Mouse (Mus musculus) CH12.LX (cell line): Measurements from ENCODE around the gene Tjp3. TPM values are rescaled to one million over a fixed set of nuclear protein-coding genes. Genes with fewer than 3 reads are reported as not detected.
A peak's percentile ranks its signal among the peaks of the same experiment; 100 is the strongest.

Source experiments
- DNase-seq: peaks from one replicate; pipeline ENCODE4 v3.0.0-alpha.2; 2013; ENCODE audit errors: extremely low read depth
- H3K27ac ChIP-seq: 2 replicates; pipeline ENCODE4 v1.5.1; 2012; ENCODE audit warnings: low read depth, mild to moderate bottlenecking, control low read depth, moderate library complexity; ENCODE audit not compliant: insufficient read depth
- H3K27me3 ChIP-seq: replicated peaks from 2 replicates; pipeline ENCODE3; 2012; ENCODE audit warnings: inconsistent platforms
- H3K36me3 ChIP-seq, 2 experiments: replicated peaks in 1 of 2; 2 replicates each; pipeline versions ENCODE3 to v1.6.1; 2012; ENCODE audit warnings: inconsistent platforms in 1 of 2, low read length in 1 of 2, mild to moderate bottlenecking in 1 of 2, mixed read lengths in 1 of 2, moderate library complexity in 1 of 2; ENCODE audit not compliant: control insufficient read depth in 1 of 2, insufficient read depth in 1 of 2
- H3K4me1 ChIP-seq, 2 experiments: 2 replicates each; pipeline ENCODE4 v1.6.1; 2012; ENCODE audit warnings: inconsistent platforms in 1 of 2, moderate library complexity in 1 of 2; ENCODE audit not compliant: insufficient read depth in 2 of 2, control insufficient read depth in 1 of 2
- H3K4me2 ChIP-seq: 2 replicates; pipeline ENCODE4 v1.6.1; 2012; ENCODE audit warnings: low read depth, mild to moderate bottlenecking, control low read depth; ENCODE audit not compliant: poor library complexity, insufficient read depth, severe bottlenecking
- H3K4me3 ChIP-seq, 3 experiments: fragments of 150-350 bp in 1 of 3; sonication (generic) in 1 of 3; replicated peaks in 1 of 3; 2 replicates each; pipeline versions ENCODE3 to v1.5.1; 2011 to 2012; ENCODE audit warnings: low read depth in 2 of 3, low read length in 2 of 3, mild to moderate bottlenecking in 2 of 3, moderate library complexity in 2 of 3, control low read depth in 1 of 3, improper control_type of control experiment in 1 of 3, inconsistent platforms in 1 of 3, mixed read lengths in 1 of 3; ENCODE audit not compliant: poor library complexity in 1 of 3
- H3K79me2 ChIP-seq: replicated peaks from 2 replicates; pipeline ENCODE4 v1.6.1; 2012; ENCODE audit warnings: mild to moderate bottlenecking, moderate library complexity; ENCODE audit not compliant: control insufficient read depth, poor library complexity, insufficient read depth, severe bottlenecking; ENCODE audit errors: extremely low read depth
- H3K9ac ChIP-seq: 2 replicates; pipeline ENCODE4 v1.6.1; 2012; ENCODE audit warnings: low read depth, mild to moderate bottlenecking, control low read depth, moderate library complexity; ENCODE audit not compliant: insufficient read depth
- H3K9me3 ChIP-seq: replicated peaks from 2 replicates; pipeline ENCODE3; 2012; ENCODE audit warnings: low read length, inconsistent platforms, mixed read lengths
- BHLHE40 ChIP-seq: IDR thresholded peaks from 2 replicates; pipeline ENCODE4 v1.6.1; 2011; ENCODE audit warnings: mild to moderate bottlenecking, low read depth, low read length, improper control_type of control experiment
- CHD1 ChIP-seq: IDR thresholded peaks from 2 replicates; pipeline ENCODE4 v1.6.1; 2012; ENCODE audit warnings: low read depth, low read length, improper control_type of control experiment, inconsistent platforms
- CHD2 ChIP-seq: IDR thresholded peaks from 2 replicates; pipeline ENCODE4 v1.6.1; 2011; ENCODE audit warnings: low read length, improper control_type of control experiment
- CTCF ChIP-seq, 2 experiments: IDR thresholded peaks in 1 of 2; conservative IDR thresholded peaks in 1 of 2; 2 replicates each; pipeline ENCODE4 v1.5.1; 2011 to 2012; ENCODE audit warnings: low read depth in 2 of 2, low read length in 2 of 2, improper control_type of control experiment in 1 of 2, inconsistent platforms in 1 of 2, mild to moderate bottlenecking in 1 of 2, moderate library complexity in 1 of 2
- E2F4 ChIP-seq: IDR thresholded peaks from 2 replicates; pipeline ENCODE4 v1.6.1; 2011; ENCODE audit warnings: low read depth, low read length, improper control_type of control experiment; ENCODE audit not compliant: insufficient replicate concordance
- ELF1 ChIP-seq: IDR thresholded peaks from 2 replicates; pipeline ENCODE4 v1.6.1; 2014; ENCODE audit warnings: low read depth, mild to moderate bottlenecking, inconsistent platforms, low read length, improper control_type of control experiment
- EP300 ChIP-seq: IDR thresholded peaks from 2 replicates; pipeline ENCODE4 v1.6.1; 2011; ENCODE audit warnings: low read length, improper control_type of control experiment
- ETS1 ChIP-seq: conservative IDR thresholded peaks from 2 replicates; pipeline ENCODE4 v1.6.1; 2012; ENCODE audit warnings: low read depth, mild to moderate bottlenecking, inconsistent platforms, low read length, improper control_type of control experiment, moderate library complexity
- GABPA ChIP-seq: IDR thresholded peaks from 2 replicates; pipeline ENCODE4 v1.6.1; 2012; ENCODE audit warnings: low read depth, low read length, improper control_type of control experiment, inconsistent platforms; ENCODE audit not compliant: insufficient replicate concordance
- HCFC1 ChIP-seq: IDR thresholded peaks from 2 replicates; pipeline ENCODE4 v1.6.1; 2012; ENCODE audit warnings: low read depth, mild to moderate bottlenecking, inconsistent platforms, low read length, improper control_type of control experiment
- IRF4 ChIP-seq: IDR thresholded peaks from 2 replicates; pipeline ENCODE4 v1.6.1; 2014; ENCODE audit warnings: low read depth, mild to moderate bottlenecking, inconsistent platforms, low read length, improper control_type of control experiment
- JUN ChIP-seq: IDR thresholded peaks from 2 replicates; pipeline ENCODE4 v1.6.1; 2011; ENCODE audit warnings: low read depth, mild to moderate bottlenecking, low read length, improper control_type of control experiment, moderate library complexity; ENCODE audit not compliant: insufficient read depth
- JUND ChIP-seq: conservative IDR thresholded peaks from 2 replicates; pipeline ENCODE4 v1.6.1; 2011; ENCODE audit warnings: low read depth, low read length, improper control_type of control experiment
- KAT2A ChIP-seq: IDR thresholded peaks from 2 replicates; pipeline ENCODE4 v1.6.1; 2012; ENCODE audit warnings: low read length, improper control_type of control experiment, inconsistent platforms; ENCODE audit not compliant: insufficient replicate concordance
- MAFK ChIP-seq: IDR thresholded peaks from 2 replicates; pipeline ENCODE4 v1.6.1; 2011; ENCODE audit warnings: low read length, improper control_type of control experiment; ENCODE audit not compliant: insufficient replicate concordance
- MAX ChIP-seq: IDR thresholded peaks from 2 replicates; pipeline ENCODE4 v1.6.1; 2011; ENCODE audit warnings: low read length, improper control_type of control experiment
- MAZ ChIP-seq: IDR thresholded peaks from 2 replicates; pipeline ENCODE4 v1.6.1; 2012; ENCODE audit warnings: low read depth, mild to moderate bottlenecking, inconsistent platforms, low read length, improper control_type of control experiment, moderate library complexity
- MEF2A ChIP-seq: IDR thresholded peaks from 2 replicates; pipeline ENCODE4 v1.6.1; 2014; ENCODE audit warnings: low read depth, mild to moderate bottlenecking, inconsistent platforms, low read length, improper control_type of control experiment, borderline replicate concordance
- MXI1 ChIP-seq: IDR thresholded peaks from 2 replicates; pipeline ENCODE4 v1.6.1; 2011; ENCODE audit warnings: mild to moderate bottlenecking, low read depth, low read length, improper control_type of control experiment
- MYC ChIP-seq: IDR thresholded peaks from 2 replicates; pipeline ENCODE4 v1.6.1; 2011; ENCODE audit warnings: low read depth, mild to moderate bottlenecking, improper control_type of control experiment, low read length
- NELFE ChIP-seq: IDR thresholded peaks from 2 replicates; pipeline ENCODE4 v1.6.1; 2011; ENCODE audit warnings: low read depth, low read length, improper control_type of control experiment
- NRF1 ChIP-seq: IDR thresholded peaks from 2 replicates; pipeline ENCODE4 v1.6.1; 2014; ENCODE audit warnings: low read depth, mild to moderate bottlenecking, inconsistent platforms, low read length, improper control_type of control experiment, moderate library complexity
- PAX5 ChIP-seq: IDR thresholded peaks from 2 replicates; pipeline ENCODE4 v1.6.1; 2012; ENCODE audit warnings: low read length, inconsistent platforms, mixed read lengths
- POLR2A ChIP-seq: IDR thresholded peaks from 2 replicates; pipeline ENCODE4 v1.6.1; 2011; ENCODE audit warnings: low read depth, mild to moderate bottlenecking, improper control_type of control experiment, low read length
- POLR2AphosphoS2 ChIP-seq: IDR thresholded peaks from 2 replicates; pipeline ENCODE4 v1.6.1; 2011; ENCODE audit warnings: low read depth, low read length, improper control_type of control experiment
- RAD21 ChIP-seq: IDR thresholded peaks from 2 replicates; pipeline ENCODE4 v1.6.1; 2011; ENCODE audit warnings: low read depth, mild to moderate bottlenecking, low read length, improper control_type of control experiment, moderate library complexity
- RCOR1 ChIP-seq: conservative IDR thresholded peaks from 2 replicates; pipeline ENCODE4 v1.6.1; 2012; ENCODE audit warnings: low read depth, mild to moderate bottlenecking, inconsistent platforms, low read length, improper control_type of control experiment
- SIN3A ChIP-seq: IDR thresholded peaks from 2 replicates; pipeline ENCODE4 v1.6.1; 2012; ENCODE audit warnings: low read length, improper control_type of control experiment, inconsistent platforms
- SMC3 ChIP-seq: IDR thresholded peaks from 2 replicates; pipeline ENCODE4 v1.6.1; 2011; ENCODE audit warnings: low read depth, low read length, improper control_type of control experiment
- TBP ChIP-seq: conservative IDR thresholded peaks from 2 replicates; pipeline ENCODE4 v1.6.1; 2011; ENCODE audit warnings: low read depth, low read length, improper control_type of control experiment
- TCF12 ChIP-seq: IDR thresholded peaks from 2 replicates; pipeline ENCODE4 v1.6.1; 2014; ENCODE audit warnings: low read depth, mild to moderate bottlenecking, inconsistent platforms, low read length, improper control_type of control experiment
- UBTF ChIP-seq: IDR thresholded peaks from 2 replicates; pipeline ENCODE4 v1.6.1; 2012; ENCODE audit warnings: low read depth, mild to moderate bottlenecking, inconsistent platforms, low read length, improper control_type of control experiment, moderate library complexity
- USF1 ChIP-seq: IDR thresholded peaks from 2 replicates; pipeline ENCODE4 v1.6.1; 2014; ENCODE audit warnings: low read depth, mild to moderate bottlenecking, inconsistent platforms, low read length, improper control_type of control experiment
- USF2 ChIP-seq: conservative IDR thresholded peaks from 2 replicates; pipeline ENCODE4 v1.6.1; 2011; ENCODE audit warnings: low read depth, low read length, improper control_type of control experiment
- ZC3H11A ChIP-seq: IDR thresholded peaks from 2 replicates; pipeline ENCODE4 v1.6.1; 2012; ENCODE audit warnings: low read depth, mild to moderate bottlenecking, inconsistent platforms, low read length, improper control_type of control experiment
- ZKSCAN1 ChIP-seq: IDR thresholded peaks from 2 replicates; pipeline ENCODE4 v1.6.1; 2012; ENCODE audit warnings: low read depth, inconsistent platforms, low read length, improper control_type of control experiment, borderline replicate concordance
- ZMIZ1 ChIP-seq: IDR thresholded peaks from 2 replicates; pipeline ENCODE4 v1.6.1; 2012; ENCODE audit warnings: low read depth, mild to moderate bottlenecking, inconsistent platforms, low read length, improper control_type of control experiment
- ZNF384 ChIP-seq: IDR thresholded peaks from 2 replicates; pipeline ENCODE4 v1.6.1; 2012; ENCODE audit warnings: low read depth, low read length, improper control_type of control experiment, inconsistent platforms
- dilution Hi-C: fragments of 300-500 bp; cut with MboI; formaldehyde crosslinking; loops from 2 replicates; pipeline ENCODE4 v1.14.3; 2020; ENCODE audit warnings: low sequenced_read_pairs; ENCODE audit not compliant: extremely low pct_unique_long_range_greater_than_20kb, extremely low pct_ligation_motif_present
- in situ Hi-C: fragments of 300-500 bp; cut with MboI; formaldehyde crosslinking; loops from 3 replicates; pipeline ENCODE4 v1.14.3; 2019; ENCODE audit warnings: low sequenced_read_pairs, low pct_ligation_motif_present, low pct_unique_long_range_greater_than_20kb, mixed read lengths
- polyA plus RNA-seq: library from polyadenylated mRNA; unstranded; fragments of >175 nt; gene quantifications from 2 replicates; pipeline ENCODE4 v1.2.1, GENCODE M21; 2012; ENCODE audit warnings: low read depth; ENCODE audit not compliant: insufficient read length
- total RNA-seq, 2 experiments: library from RNA; depleted of rRNA; stranded (reverse); fragments of 300-350 nt in 1 of 2; fragments of >200 nt in 1 of 2; gene quantifications; 2 replicates each; pipeline ENCODE4 v1.2.3; 2012 to 2014

Gene Tjp3
- total and polyA plus RNA-seq, 3 experiments: 0.42 to 7.2 (median 0.76) TPM

DNA sequence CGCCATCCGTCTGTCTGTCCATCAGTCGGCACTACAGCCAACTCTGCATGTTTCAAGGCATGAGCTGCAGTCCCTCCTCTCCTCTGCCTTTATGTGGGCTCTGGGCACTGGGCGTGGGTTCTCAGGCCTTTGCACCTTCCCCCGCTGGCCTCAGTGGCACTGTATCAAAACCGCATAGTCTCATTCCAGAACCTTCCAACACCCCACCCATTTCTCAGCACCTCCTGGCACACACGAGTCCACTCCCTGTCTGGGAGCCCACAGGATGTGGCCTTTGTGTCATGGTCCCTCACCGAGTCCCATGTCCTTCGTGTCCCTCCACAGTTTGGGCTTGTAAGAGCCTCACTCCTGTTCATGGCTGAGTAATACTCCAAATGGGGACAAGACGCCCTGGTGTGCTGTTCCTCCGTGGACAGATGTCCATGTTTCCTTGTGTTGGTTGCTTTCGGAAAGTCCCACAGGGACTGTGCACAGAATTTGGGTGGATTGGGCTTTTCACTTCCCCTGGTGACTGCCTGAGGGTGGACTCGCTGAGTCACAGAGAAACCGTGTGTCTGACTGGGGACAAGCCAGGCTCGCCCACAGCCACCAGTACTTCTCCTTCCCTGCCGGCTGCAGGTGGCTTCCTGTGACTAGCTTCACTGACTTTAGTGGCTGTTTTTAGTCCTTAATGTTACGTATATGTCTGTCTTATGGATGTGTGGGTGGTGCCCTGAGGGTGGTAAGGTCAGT, 7.2 kb upstream of the Tjp3 start:
- H3K4me2 ChIP-seq: peak overlapping the region; percentile 77; the same call in 1 of the 2 replicates
- peaks cover 75 to 99% of the 10 kb centered on the region in 2 experiments for H3K4me1 ChIP-seq
- dilution Hi-C loops (no loop called here), in situ Hi-C loops (no loop called here)
- DNase-seq: peak; percentile 86
- peak overlapping the region in 1 of 3 experiments; percentile 33 for H3K4me3 ChIP-seq
- peaks cover 75% of the 10 kb centered on the region for H3K79me2 ChIP-seq
- H3K27ac ChIP-seq: peak overlapping the region; percentile 87
- TF ChIP-seq JUND (peak; percentile 69), MEF2A (peak; percentile 89; the same call in 1 of the 2 replicates), CTCF (conservative IDR thresholded peaks at IDR 0.05 in 1 of 2, IDR thresholded peaks at IDR 0.05 in 1 of 2; ENCODE audit: low read depth in 2 of 2, low read length in 2 of 2) (no peak; a peak in 1 of 4 replicates), EP300 (peak; percentile 98), TCF12 (peak; percentile 97), MAZ (0 out of 2 replicates have a peak, but pooled peaks have one; percentile 30), TBP (no peak), RAD21 (no peak), UBTF (no peak), GABPA (no peak), ZNF384 (no peak), HCFC1 (no peak), CHD2 (peak; percentile 82), ZKSCAN1 (no peak), USF1 (no peak), RCOR1 (peak; percentile 70; the same call in 1 of the 2 replicates), CHD1 (no peak), POLR2AphosphoS2 (no peak), ZMIZ1 (no peak), NRF1 (no peak), JUN (no peak; the same call in 1 of the 2 replicates), USF2 (no peak), BHLHE40 (peak; percentile 78), KAT2A (no peak), ELF1 (peak; percentile 20; the same call in 1 of the 2 replicates), NELFE (no peak), PAX5 (no peak), SIN3A (peak; percentile 80), E2F4 (no peak), MXI1 (0 out of 2 replicates have a peak, but pooled peaks have one; percentile 47), ETS1 (peak; percentile 85), ZC3H11A (no peak), POLR2A (peak; percentile 28; the same call in 1 of the 2 replicates), MAX (no peak; the same call in 1 of the 2 replicates), MAFK (peak; percentile 67; the same call in 1 of the 2 replicates), MYC (peak; percentile 86; the same call in 1 of the 2 replicates), IRF4 (peak; percentile 96), SMC3 (0 out of 2 replicates have a peak, but pooled peaks have one; percentile 1)
- no peaks in the 10 kb centered on the region for H3K9me3 ChIP-seq
- H3K27me3 ChIP-seq: no peaks in the 10 kb centered on the region
- H3K9ac ChIP-seq: no peak overlapping the region
- H3K36me3 ChIP-seq: peaks cover 0 to 32% of the 10 kb centered on the region in 2 experiments
